Mouse (Mus musculus) adrenal gland, postnatal 0 days (tissue): ENCODE results near the gene Gm21828. TPM values are rescaled to one million over a fixed set of nuclear protein-coding genes. Genes with fewer than 3 reads are reported as not detected.

Experiments used
- polyA plus RNA-seq: library from polyadenylated mRNA; unstranded; fragments of >200 nt; fragmentation: Nextera tagmentation; extraction: Ambion mirVana; gene quantifications from 2 replicates; pipeline ENCODE4 v1.2.1, GENCODE M21; 2015

Gene Gm21828
- not detected in 2 replicates for polyA plus RNA-seq

DNA sequence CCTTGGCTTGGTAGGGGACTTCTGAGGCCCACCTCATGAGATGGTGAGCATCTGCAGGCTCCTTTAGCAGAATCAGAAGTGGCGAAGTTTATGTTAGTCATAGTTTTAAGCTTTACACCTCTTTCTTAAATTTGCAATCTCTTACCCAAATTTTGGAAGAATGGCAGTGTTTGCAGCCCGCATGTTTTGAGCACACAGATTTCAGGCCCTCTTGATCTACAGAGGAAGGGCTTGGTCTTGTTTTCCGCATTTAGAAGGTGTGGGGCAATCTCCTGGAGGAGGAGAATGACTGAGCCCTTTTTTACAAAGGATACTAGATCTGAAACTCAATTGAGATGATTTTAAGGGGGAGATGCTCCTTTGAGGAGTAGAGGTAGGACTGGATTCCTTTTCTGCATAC lies at the start of gene Gm21828:
Gm21828 (minus strand) TSS at position 101 of the 400 bp plus-strand sequence.

DNA sequence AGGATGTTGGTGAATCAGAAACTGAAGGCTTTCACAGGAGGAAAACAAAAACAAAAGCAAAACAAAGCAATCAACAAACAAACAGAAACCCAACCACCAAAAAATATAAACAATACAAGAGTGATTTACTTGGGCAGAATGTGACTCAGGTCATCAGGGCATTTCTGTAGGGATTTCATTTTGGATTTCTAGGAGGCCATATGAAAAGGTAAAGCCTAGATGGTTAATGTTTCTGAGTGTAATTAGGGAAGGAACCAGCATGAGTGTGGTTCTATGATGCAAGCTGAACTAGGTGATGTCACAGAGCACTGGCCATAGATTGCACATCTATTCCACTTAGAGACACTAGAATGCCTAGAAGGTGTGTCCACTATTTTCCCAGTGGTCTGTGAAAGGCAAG lies 28.4 kb upstream of the Gm21828 start, which contains the start of the genes Gm21440 and Gm21454:
Gm21440 (plus strand) TSS at position 301 of the 400 bp plus-strand sequence.
Gm21454 (plus strand) TSS at position 352 of the 400 bp plus-strand sequence.

Other genes starting within 250 kb of the Gm21828 start
- not detected in 2 replicates for gene Gm20807, start 181.0 kb downstream of the Gm21828 start, polyA plus RNA-seq
- gene Gm21891, start 90.4 kb downstream of the Gm21828 start, polyA plus RNA-seq, result not detected in 2 replicates
- not detected in 2 replicates for gene Gm21425, start 62.0 kb downstream of the Gm21828 start, polyA plus RNA-seq
- not detected in 2 replicates for gene Gm21440, start 28.5 kb upstream of the Gm21828 start, polyA plus RNA-seq
- not detected in 2 replicates for gene Gm21454, start 28.5 kb upstream of the Gm21828 start, polyA plus RNA-seq
- not detected in 2 replicates for gene Gm21725, start 125.1 kb upstream of the Gm21828 start, polyA plus RNA-seq
- gene Gm21866, start 241.7 kb upstream of the Gm21828 start, polyA plus RNA-seq, result not detected in 2 replicates